Mouse (Mus musculus): Measurements from ENCODE around the gene P2ry13.

The P2ry13 gene

GRCm38 (mm10) chr3:59197329-59197948 lies 13.2 kb downstream of the P2ry13 start:
- no peak for DNase-seq (ENCODE audit: low spot score in 2 of 2)

GRCm38 (mm10) chr3:59194938-59195337 lies 15.7 kb downstream of the P2ry13 start, which contains the start of gene Gpr87:
Gene Gpr87 (minus strand): TSS chr3:59195104.
- no peak for DNase-seq (ENCODE audit: low spot score in 2 of 2)

GRCm38 (mm10) chr3:59194099-59194498 lies 16.6 kb downstream of the P2ry13 start:
- no peak for DNase-seq (ENCODE audit: low spot score in 2 of 2)

- no peak for DNase-seq (ENCODE audit: low spot score in 2 of 2)
Measured at GRCm38 (mm10) chr3:59191674-59192073, 19.0 kb downstream of the P2ry13 start.

GRCm38 (mm10) chr3:59187336-59187735 lies 23.3 kb downstream of the P2ry13 start:
- no peak for DNase-seq (ENCODE audit: low spot score in 2 of 2)

- no peak for DNase-seq (ENCODE audit: low spot score in 2 of 2)
Measured at GRCm38 (mm10) chr3:59185662-59186061, 25.0 kb downstream of the P2ry13 start.

- DNase-seq (ENCODE audit: low spot score in 2 of 2), result no peak
Measured at GRCm38 (mm10) chr3:59182129-59182528, 28.6 kb downstream of the P2ry13 start.

- DNase-seq (ENCODE audit: low spot score in 2 of 2), result no peak
Measured at GRCm38 (mm10) chr3:59181134-59181533, 29.5 kb downstream of the P2ry13 start.

- DNase-seq (ENCODE audit: low spot score in 2 of 2), result no peak
Measured at GRCm38 (mm10) chr3:59176871-59177270, 33.8 kb downstream of the P2ry13 start.

- DNase-seq (ENCODE audit: low spot score in 2 of 2), result peak in 1 of 2 experiments; percentile 50
Measured at GRCm38 (mm10) chr3:59175234-59175633, 35.4 kb downstream of the P2ry13 start.

- no peak for DNase-seq (ENCODE audit: low spot score in 2 of 2)
Measured at GRCm38 (mm10) chr3:59174426-59175154, 36.1 kb downstream of the P2ry13 start.

- DNase-seq (ENCODE audit: low spot score in 2 of 2), result no peak
Measured at GRCm38 (mm10) chr3:59169921-59170627, 40.6 kb downstream of the P2ry13 start.

- DNase-seq (ENCODE audit: low spot score in 2 of 2), result no peak
Measured at GRCm38 (mm10) chr3:59169215-59169614, 41.5 kb downstream of the P2ry13 start.

GRCm38 (mm10) chr3:59168476-59168875 lies 42.2 kb downstream of the P2ry13 start:
- DNase-seq (ENCODE audit: low spot score in 2 of 2), result no peak

- no peak for DNase-seq (ENCODE audit: low spot score in 2 of 2)
Measured at GRCm38 (mm10) chr3:59167417-59168054, 43.1 kb downstream of the P2ry13 start.

GRCm38 (mm10) chr3:59160465-59160864 lies 50.2 kb downstream of the P2ry13 start:
- DNase-seq (ENCODE audit: low spot score in 2 of 2), result no peak

Data from frontal cortex, postnatal 25 days (tissue).